Comparison of ENCODE assay signal across 9 mouse cellular contexts in the genomic region with DNA sequence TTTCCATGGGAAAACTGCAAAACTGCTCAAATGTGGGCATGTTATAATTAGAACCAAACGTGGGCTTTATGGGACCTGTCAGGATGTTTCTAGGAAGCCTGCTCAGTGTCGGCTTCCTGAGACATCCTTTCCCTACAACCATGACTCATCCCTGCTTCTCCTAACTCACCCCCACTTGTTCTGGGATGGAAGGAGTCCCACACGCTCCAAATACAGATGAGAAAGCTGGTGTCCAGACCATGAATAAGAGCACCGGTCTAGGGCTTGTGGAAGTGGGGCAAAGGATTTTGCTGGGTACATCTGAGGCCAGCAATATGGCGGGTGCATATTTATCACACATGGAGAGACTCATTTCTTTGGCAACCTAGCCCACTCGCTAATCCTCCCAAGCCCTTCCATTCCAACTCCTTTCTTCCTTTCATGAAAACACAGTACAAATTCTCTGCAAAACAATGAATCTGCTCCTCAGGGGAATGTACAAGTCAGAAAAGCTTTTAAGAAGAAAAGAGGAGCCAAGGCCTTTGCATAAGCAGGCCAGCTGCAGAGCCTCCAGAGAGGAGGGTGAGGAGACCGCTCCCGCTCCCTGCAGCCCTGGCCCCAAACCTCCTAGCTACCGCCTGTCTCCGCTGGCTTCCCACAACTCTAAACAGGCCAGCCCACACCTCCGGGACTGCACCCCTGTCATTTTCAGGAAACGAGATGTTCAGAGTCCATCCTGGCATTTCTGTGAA.
DNase-seq lines count a peak whose midpoint lies in the region; ATAC-seq and TF ChIP-seq lines count a peak whose summit lies in the region.
"Had no signal": no experiment of that assay in that cellular context is flagged by ENCODE, and none has a peak within 500 bp of the region (broad histone marks: within the 10 kb centered on the region; RNA-seq: fewer than 3 reads in every experiment).

No protein-coding gene starts in this region.

- H3K9ac ChIP-seq in hindbrain, embryonic 15.5 days: no peak overlapping the region
- no peak overlapping the region for H3K9ac ChIP-seq in hindbrain, embryonic 13.5 days
- H3K9ac ChIP-seq in kidney, embryonic 16.5 days (replicated peaks; ENCODE audit: low read length): no peak overlapping the region
- no peak overlapping the region for H3K9ac ChIP-seq in limb, embryonic 15.5 days
- H3K9ac ChIP-seq: lung, embryonic 15.5 days had no signal

- 0 out of 2 replicates have a peak overlapping the region, but pooled peaks have one; percentile 14 for H3K27ac ChIP-seq in hindbrain, embryonic 15.5 days (replicated peaks)
- no peak overlapping the region for H3K27ac ChIP-seq in hindbrain, embryonic 13.5 days
- peak overlapping the region; percentile 74 for H3K27ac ChIP-seq in kidney, embryonic 16.5 days (ENCODE audit: low read length)
- H3K27ac ChIP-seq in limb, embryonic 15.5 days: peak overlapping the region; percentile 75
- no peak overlapping the region for H3K27ac ChIP-seq in thymus, adult 2 months (ENCODE audit: control insufficient read depth, insufficient read depth, low read length)

- H3K9me3 ChIP-seq in hindbrain, embryonic 15.5 days: no peaks in the 10 kb centered on the region
- no peaks in the 10 kb centered on the region for H3K9me3 ChIP-seq in hindbrain, embryonic 13.5 days
- no peaks in the 10 kb centered on the region for H3K9me3 ChIP-seq in kidney, embryonic 16.5 days (ENCODE audit: low read length)
- no peaks in the 10 kb centered on the region for H3K9me3 ChIP-seq in limb, embryonic 15.5 days
- H3K9me3 ChIP-seq: lung, embryonic 15.5 days had no signal

- WGBS in hindbrain, embryonic 15.5 days: 51% methylated on average over 12 of the region's 12 CpGs
- WGBS in hindbrain, embryonic 13.5 days: 47% methylated on average over 12 of the region's 12 CpGs
- WGBS in kidney, embryonic 16.5 days: 56% methylated on average over 12 of the region's 12 CpGs
- WGBS in limb, embryonic 15.5 days: 47% methylated on average over 12 of the region's 12 CpGs
- 59% methylated on average over 12 of the region's 12 CpGs for WGBS in thymus, adult 2 months

- TF ChIP-seq POLR2A in thymus, adult 2 months (IDR thresholded peaks at IDR 0.05; ENCODE audit: control insufficient read depth, extremely low read depth, insufficient read depth, low read length, poor library complexity): no peak

- DNase-seq in brain, adult 2 months (ENCODE audit: low read depth, low spot score): peak; percentile 94
- peak; percentile 85 for DNase-seq in gastrocnemius, postnatal 25 days
- DNase-seq in skeletal muscle tissue, adult 2 months (ENCODE audit: low read depth, low spot score): peak; percentile 88
- no peak for DNase-seq in thymus, adult 2 months

- no peak overlapping the region for H3K4me3 ChIP-seq in hindbrain, embryonic 15.5 days
- no peak overlapping the region for H3K4me3 ChIP-seq in hindbrain, embryonic 13.5 days
- H3K4me3 ChIP-seq in kidney, embryonic 16.5 days (ENCODE audit: low read length): no peak overlapping the region
- H3K4me3 ChIP-seq in limb, embryonic 15.5 days: no peak overlapping the region
- H3K4me3 ChIP-seq in thymus, adult 2 months (ENCODE audit: control insufficient read depth, insufficient read depth, low read length): no peak overlapping the region
- H3K4me3 ChIP-seq: lung, embryonic 15.5 days had no signal

- ATAC-seq in hindbrain, embryonic 15.5 days (ENCODE audit: low FRiP score, low read depth): no peak
- no peak for ATAC-seq in hindbrain, embryonic 13.5 days (ENCODE audit: low FRiP score)
- peak; percentile 82; the same call in 1 of the 2 replicates for ATAC-seq in kidney, embryonic 16.5 days (ENCODE audit: low FRiP score, low TSS enrichment)
- peak; percentile 61; the same call in 1 of the 2 replicates for ATAC-seq in limb, embryonic 15.5 days (ENCODE audit: insufficient number of reproducible peaks, low FRiP score, low TSS enrichment, low read depth)

- H3K4me2 ChIP-seq in hindbrain, embryonic 15.5 days: no peak overlapping the region
- H3K4me2 ChIP-seq in hindbrain, embryonic 13.5 days: no peak overlapping the region
- no peak overlapping the region for H3K4me2 ChIP-seq in kidney, embryonic 16.5 days (replicated peaks; ENCODE audit: low read depth, low read length)
- no peak overlapping the region for H3K4me2 ChIP-seq in limb, embryonic 15.5 days
- H3K4me2 ChIP-seq: lung, embryonic 15.5 days had no signal

- no peaks in the 10 kb centered on the region for H3K36me3 ChIP-seq in hindbrain, embryonic 15.5 days
- no peaks in the 10 kb centered on the region for H3K36me3 ChIP-seq in hindbrain, embryonic 13.5 days
- no peaks in the 10 kb centered on the region for H3K36me3 ChIP-seq in kidney, embryonic 16.5 days (ENCODE audit: insufficient read depth, low read length)
- H3K36me3 ChIP-seq in limb, embryonic 15.5 days: no peaks in the 10 kb centered on the region
- no peaks in the 10 kb centered on the region for H3K36me3 ChIP-seq in thymus, adult 2 months (ENCODE audit: control insufficient read depth, insufficient read depth, low read length)
- H3K36me3 ChIP-seq: lung, embryonic 15.5 days had no signal

- no peaks in the 10 kb centered on the region; the same call in 1 of the 2 replicates for H3K4me1 ChIP-seq in hindbrain, embryonic 15.5 days (replicated peaks)
- peaks cover 17% of the 10 kb centered on the region for H3K4me1 ChIP-seq in hindbrain, embryonic 13.5 days (replicated peaks)
- peaks cover 13% of the 10 kb centered on the region; the same call in 1 of the 2 replicates for H3K4me1 ChIP-seq in kidney, embryonic 16.5 days (ENCODE audit: insufficient read depth, low read length)
- peaks cover 14% of the 10 kb centered on the region for H3K4me1 ChIP-seq in limb, embryonic 15.5 days
- peaks cover 2% of the 10 kb centered on the region; the same call in 1 of the 2 replicates for H3K4me1 ChIP-seq in thymus, adult 2 months (replicated peaks; ENCODE audit: control insufficient read depth, insufficient read depth, low read length)

- H3K27me3 ChIP-seq in hindbrain, embryonic 15.5 days: no peaks in the 10 kb centered on the region
- no peaks in the 10 kb centered on the region for H3K27me3 ChIP-seq in hindbrain, embryonic 13.5 days
- H3K27me3 ChIP-seq in kidney, embryonic 16.5 days (ENCODE audit: insufficient read depth, low read length): no peaks in the 10 kb centered on the region
- H3K27me3 ChIP-seq in limb, embryonic 15.5 days: no peaks in the 10 kb centered on the region
- H3K27me3 ChIP-seq in thymus, adult 2 months (ENCODE audit: control insufficient read depth, insufficient read depth, low read length): no peaks in the 10 kb centered on the region
- H3K27me3 ChIP-seq: lung, embryonic 15.5 days had no signal

- no peak for TF ChIP-seq CTCF in thymus, adult 2 months (IDR thresholded peaks at IDR 0.05; ENCODE audit: borderline replicate concordance, control insufficient read depth, extremely low read depth, insufficient read depth, low read length, poor library complexity)

Comparison
In these comparisons a context has a peak if more than half of its experiments do, and no peak if none do; other contexts are left out.
1. H3K27ac ChIP-seq: peak in hindbrain, embryonic 15.5 days (single experiment), kidney, embryonic 16.5 days (single experiment) and limb, embryonic 15.5 days (single experiment); none in hindbrain, embryonic 13.5 days (single experiment) and thymus, adult 2 months (single experiment).
2. ATAC-seq: peak in kidney, embryonic 16.5 days (single experiment) and limb, embryonic 15.5 days (single experiment); none in hindbrain, embryonic 15.5 days (single experiment) and hindbrain, embryonic 13.5 days (single experiment).